Mouse (Mus musculus): ENCODE data around the gene Olfr704. TPM values are rescaled to one million over a fixed set of nuclear protein-coding genes. Genes with fewer than 3 reads are reported as not detected.
"Not testable (repeated sequence)": the region's sequence is repeated elsewhere in the genome, so short reads cannot be mapped to it uniquely, and the experiment has no call there.

Olfr704 gene
- polyA plus RNA-seq, 1 experiment: not detected

GRCm38 (mm10) chr7:106888062-106888461 lies 25.1 kb downstream of the Olfr704 start, which contains the start of gene Olfr706:
TSS of gene Olfr706 (minus strand) at chr7:106888162.
- Histone ChIP-seq H3K27me3 (ENCODE audit: control insufficient read depth, insufficient read depth, low read length) (no peaks in the 10 kb centered on the region), H3K36me3 (ENCODE audit: control insufficient read depth, insufficient read depth, low read length) (no peaks in the 10 kb centered on the region), H3K27ac (ENCODE audit: control insufficient read depth, insufficient read depth, low read depth, low read length) (no peak within 1 kb of the TSS), H3K4me1 (ENCODE audit: control insufficient read depth, insufficient read depth, low read length) (no peaks in the 10 kb centered on the region), H3K4me3 (ENCODE audit: control insufficient read depth, low read depth, low read length) (no peak within 1 kb of the TSS)
- TF ChIP-seq CTCF (IDR thresholded peaks at IDR 0.05; ENCODE audit: control insufficient read depth, insufficient read depth, insufficient replicate concordance, low read depth, low read length) (no peak), POLR2A (IDR thresholded peaks at IDR 0.05; ENCODE audit: control insufficient read depth, low read depth, low read length) (no peak)

DNA sequence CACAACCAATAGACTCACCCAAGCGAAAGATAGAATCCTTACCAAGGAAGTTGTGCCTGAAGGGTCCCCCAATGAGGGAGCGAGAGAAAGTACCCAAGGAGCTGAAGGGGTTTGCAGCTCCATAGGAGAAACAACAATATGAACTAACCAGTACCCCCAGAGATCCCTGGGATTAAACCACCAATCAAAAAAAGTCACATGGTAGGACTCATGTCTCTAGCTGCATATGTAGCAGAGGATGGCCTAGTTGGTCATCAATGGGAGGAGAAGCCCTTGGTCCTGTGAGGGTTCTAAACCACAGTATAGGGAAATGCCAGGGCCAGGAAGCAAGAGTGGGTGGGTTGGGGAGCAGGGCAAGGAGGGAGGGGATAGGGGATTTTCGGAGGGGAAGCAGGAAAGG lies 38.2 kb downstream of the Olfr704 start, which contains the start of gene Olfr707:
TSS of gene Olfr707 (minus strand) at position 101 of the 400 bp plus-strand sequence.
- not testable (repeated sequence) for H3K36me3 ChIP-seq (ENCODE audit: control insufficient read depth, insufficient read depth, low read length)

DNA sequence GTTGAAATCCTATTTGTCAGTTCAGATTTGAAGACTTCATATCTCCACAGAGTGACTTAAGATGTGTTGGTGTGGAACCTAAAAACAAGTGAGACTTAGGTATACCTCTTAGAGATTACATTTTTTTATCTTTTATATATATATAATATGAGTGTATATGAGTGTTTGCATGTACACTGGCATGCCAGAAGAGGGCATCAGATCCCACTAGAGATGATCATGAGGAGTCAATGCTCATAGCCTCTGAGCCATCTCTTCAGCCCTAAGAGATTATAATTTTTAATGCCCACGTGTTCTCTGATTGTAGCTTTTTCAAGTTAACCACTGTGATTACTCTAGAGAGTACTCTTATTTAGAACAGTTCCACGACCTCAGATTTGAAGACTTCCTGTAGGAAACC lies 44.7 kb downstream of the Olfr704 start, which contains the start of gene Olfr1532-ps1:
TSS of gene Olfr1532-ps1 (plus strand) at position 326 of the 400 bp plus-strand sequence.
- Histone ChIP-seq H3K4me3 (ENCODE audit: control insufficient read depth, low read depth, low read length) (no peak within 1 kb of the TSS), H3K4me1 (ENCODE audit: control insufficient read depth, insufficient read depth, low read length) (no peaks in the 10 kb centered on the region), H3K36me3 (ENCODE audit: control insufficient read depth, insufficient read depth, low read length) (no peaks in the 10 kb centered on the region), H3K27ac (ENCODE audit: control insufficient read depth, insufficient read depth, low read depth, low read length) (no peak within 1 kb of the TSS), H3K27me3 (ENCODE audit: control insufficient read depth, insufficient read depth, low read length) (no peaks in the 10 kb centered on the region)
- TF ChIP-seq CTCF (IDR thresholded peaks at IDR 0.05; ENCODE audit: control insufficient read depth, insufficient read depth, insufficient replicate concordance, low read depth, low read length): no peak

More for the DNA sequence above, 38.2 kb downstream of the Olfr704 start, which contains the start of gene Olfr707:
- not testable (repeated sequence) for H3K27ac ChIP-seq (ENCODE audit: control insufficient read depth, insufficient read depth, low read depth, low read length); H3K4me3 ChIP-seq (ENCODE audit: control insufficient read depth, low read depth, low read length); H3K4me1 ChIP-seq (ENCODE audit: control insufficient read depth, insufficient read depth, low read length); H3K27me3 ChIP-seq (ENCODE audit: control insufficient read depth, insufficient read depth, low read length)

Other genes starting within 250 kb of the Olfr704 start
- 0.19 TPM in 1 of 2 replicates, not detected in the other for gene Olfr693, start 182.6 kb upstream of the Olfr704 start, polyA plus RNA-seq (2012; rRNA removed)
- not detected in 2 replicates for gene Olfr694, start 171.4 kb upstream of the Olfr704 start, polyA plus RNA-seq (2012; rRNA removed)
- gene Olfr695, start 146.8 kb upstream of the Olfr704 start, polyA plus RNA-seq (2012; rRNA removed): not detected in 2 replicates
- gene Olfr697, start 120.7 kb upstream of the Olfr704 start, polyA plus RNA-seq (2012; rRNA removed): 2.0 and 2.3 TPM in 2 replicates
- 0.11 TPM in 1 of 2 replicates, not detected in the other for gene Olfr698, start 107.8 kb upstream of the Olfr704 start, polyA plus RNA-seq (2012; rRNA removed)
- gene Olfr699, start 70.0 kb upstream of the Olfr704 start, polyA plus RNA-seq (2012; rRNA removed): 0.04 TPM in 1 of 2 replicates, not detected in the other
- gene Olfr700, start 54.4 kb upstream of the Olfr704 start, polyA plus RNA-seq (2012; rRNA removed): 0.44 and 0.57 TPM in 2 replicates
- 20.7 and 29.8 TPM in 2 replicates for gene Olfr701, start 49.1 kb upstream of the Olfr704 start, polyA plus RNA-seq (2012; rRNA removed)
- gene Olfr702, start 29.3 kb upstream of the Olfr704 start, polyA plus RNA-seq (2012; rRNA removed): not detected in 2 replicates
- 0.20 and 0.58 TPM in 2 replicates for gene Olfr703, start 19.8 kb upstream of the Olfr704 start, polyA plus RNA-seq (2012; rRNA removed)
- gene Olfr705, start 13.7 kb downstream of the Olfr704 start, polyA plus RNA-seq (2012; rRNA removed): not detected in 2 replicates
- gene Olfr706, start 25.0 kb downstream of the Olfr704 start, polyA plus RNA-seq (2012; rRNA removed): not detected in 2 replicates
- not detected in 2 replicates for gene Olfr707, start 38.1 kb downstream of the Olfr704 start, polyA plus RNA-seq (2012; rRNA removed)
- gene Olfr1532-ps1, start 44.8 kb downstream of the Olfr704 start, polyA plus RNA-seq (2012; rRNA removed): not detected in 2 replicates
- gene Olfr709-ps1, start 69.0 kb downstream of the Olfr704 start, polyA plus RNA-seq (2012; rRNA removed): not detected in 2 replicates
- gene Olfr710, start 85.1 kb downstream of the Olfr704 start, polyA plus RNA-seq (2012; rRNA removed): not detected in 2 replicates
- not detected in 2 replicates for gene Olfr6, start 100.8 kb downstream of the Olfr704 start, polyA plus RNA-seq (2012; rRNA removed)
- not detected in 2 replicates for gene Olfr711, start 112.3 kb downstream of the Olfr704 start, polyA plus RNA-seq (2012; rRNA removed)
- gene Olfr2, start 142.9 kb downstream of the Olfr704 start, polyA plus RNA-seq (2012; rRNA removed): 0.09 TPM in 1 of 2 replicates, not detected in the other
- gene Olfr713, start 168.0 kb downstream of the Olfr704 start, polyA plus RNA-seq (2012; rRNA removed): not detected in 2 replicates
- gene Olfr714, start 207.8 kb downstream of the Olfr704 start, polyA plus RNA-seq (2012; rRNA removed): not detected in 2 replicates
- gene Olfr17, start 230.0 kb downstream of the Olfr704 start, polyA plus RNA-seq (2012; rRNA removed): not detected in 2 replicates
- gene Olfr715b, start 247.2 kb downstream of the Olfr704 start, polyA plus RNA-seq (2012; rRNA removed): not detected in 2 replicates